8 mouse cellular contexts compared by ENCODE assay signal in the genomic region with DNA sequence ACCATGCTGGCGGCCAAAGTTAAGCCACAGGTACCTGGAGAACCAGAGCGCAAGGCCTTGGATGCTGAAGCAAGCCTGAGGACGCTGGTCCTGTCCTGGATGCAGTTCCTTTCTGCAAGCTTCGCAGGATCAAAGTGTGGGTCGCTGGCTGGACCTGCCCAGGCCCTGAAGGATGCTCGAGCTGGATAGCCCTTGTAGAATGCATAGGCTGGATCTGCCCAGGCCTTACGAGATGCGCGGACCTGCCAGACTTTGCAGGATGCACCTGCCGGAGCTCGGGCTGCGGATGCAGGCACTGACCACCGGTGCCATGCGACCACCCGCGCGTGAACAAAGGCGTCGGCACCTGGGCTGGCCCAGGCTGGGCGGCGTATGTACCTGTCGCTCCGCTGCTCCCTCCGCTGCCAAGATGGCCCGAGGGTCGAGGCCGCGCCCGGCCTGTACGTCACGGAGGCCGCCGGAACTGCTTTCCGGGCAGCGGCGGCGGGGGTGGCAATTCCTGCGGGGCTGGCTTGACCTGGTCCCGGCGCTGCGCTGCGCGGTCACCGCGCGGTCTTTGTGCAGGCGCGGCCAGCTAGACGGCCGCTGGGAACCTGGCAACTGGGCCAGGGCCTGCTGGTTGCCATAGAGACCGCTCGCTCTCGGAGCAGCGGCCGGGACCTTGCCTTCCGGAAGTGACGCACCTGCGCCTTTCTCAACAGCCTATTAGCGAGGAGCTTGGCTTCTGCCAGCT. TPM values are rescaled to one million over a fixed set of nuclear protein-coding genes. Genes with fewer than 3 reads are reported as not detected.
DNase-seq lines count a peak whose midpoint lies in the region; ATAC-seq lines count a peak whose summit lies in the region.

Rtl6 (minus strand) TSS at position 635 of the 733 bp plus-strand sequence.

- H3K36me3 ChIP-seq in forebrain, embryonic 12.5 days (replicated peaks): peaks cover 41% of the 10 kb centered on the region
- peaks cover 8% of the 10 kb centered on the region; the same call in 1 of the 2 replicates for H3K36me3 ChIP-seq in heart, embryonic 16.5 days (ENCODE audit: control insufficient read depth, insufficient read depth)
- H3K36me3 ChIP-seq in liver, embryonic 11.5 days (ENCODE audit: control insufficient read depth, insufficient read depth, low read length): no peaks in the 10 kb centered on the region

- peaks cover 7% of the 10 kb centered on the region; the same call in 1 of the 2 replicates for H3K9me3 ChIP-seq in forebrain, embryonic 12.5 days
- H3K9me3 ChIP-seq in heart, embryonic 16.5 days (replicated peaks; ENCODE audit: control insufficient read depth, low read length): no peaks in the 10 kb centered on the region
- H3K9me3 ChIP-seq in liver, embryonic 11.5 days (ENCODE audit: control insufficient read depth, low read length): peaks cover 5% of the 10 kb centered on the region; the same call in 1 of the 2 replicates

- peak within 1 kb of the TSS; percentile 69 for H3K4me3 ChIP-seq in forebrain, embryonic 12.5 days (replicated peaks)
- H3K4me3 ChIP-seq in heart, embryonic 16.5 days (ENCODE audit: low read length): peak within 1 kb of the TSS; percentile 76
- peak within 1 kb of the TSS; percentile 68 for H3K4me3 ChIP-seq in liver, embryonic 11.5 days (ENCODE audit: low read depth, low read length)

- H3K4me1 ChIP-seq in forebrain, embryonic 12.5 days: peaks cover 39% of the 10 kb centered on the region
- 0 out of 2 replicates have a peak, but pooled peaks cover 2% of the 10 kb centered on the region for H3K4me1 ChIP-seq in heart, embryonic 16.5 days (ENCODE audit: control insufficient read depth, insufficient read depth, low read length)
- no peaks in the 10 kb centered on the region; the same call in 1 of the 2 replicates for H3K4me1 ChIP-seq in liver, embryonic 11.5 days (replicated peaks; ENCODE audit: control insufficient read depth, insufficient read depth, low read length)

- peak within 1 kb of the TSS; percentile 92 for H3K27ac ChIP-seq in forebrain, embryonic 12.5 days
- H3K27ac ChIP-seq in heart, embryonic 16.5 days (ENCODE audit: low read length): peak within 1 kb of the TSS; percentile 24; the same call in 1 of the 2 replicates
- no peak within 1 kb of the TSS for H3K27ac ChIP-seq in liver, embryonic 11.5 days (ENCODE audit: low read depth, low read length)

- WGBS in forebrain, embryonic 12.5 days: 11% methylated on average over 59 of the region's 59 CpGs
- WGBS in heart, embryonic 16.5 days: 9% methylated on average over 59 of the region's 59 CpGs
- 10% methylated on average over 59 of the region's 59 CpGs for WGBS in liver, embryonic 11.5 days

- peak; percentile 94 for DNase-seq in A20 (ENCODE audit: low read depth, low spot score)
- peak; percentile 35 for DNase-seq in c-Kit-positive CD71-negative TER-119-negative erythroid progenitor cells, embryonic 14.5 days (ENCODE audit: low read depth)
- DNase-seq in kidney, postnatal 14 days: peak; percentile 94
- peak; percentile 75 for DNase-seq in liver, embryonic 11.5 days (ENCODE audit: low spot score)
- DNase-seq in naive thymus-derived CD4-positive, alpha-beta T cell, adult 2 months (ENCODE audit: low read depth): peak; percentile 80
- peak; percentile 56 to 77 for DNase-seq in spleen, postnatal 4 days (ENCODE audit: low spot score in 2 of 2)

- ATAC-seq in forebrain, embryonic 12.5 days (ENCODE audit: low FRiP score): peak; percentile 96
- ATAC-seq in heart, embryonic 16.5 days (replicated peaks; ENCODE audit: extremely low read depth, insufficient read depth, low FRiP score): peak; percentile 87
- peak; percentile 73 for ATAC-seq in liver, embryonic 11.5 days (replicated peaks; ENCODE audit: low FRiP score)

- H3K4me2 ChIP-seq in forebrain, embryonic 12.5 days: peak within 1 kb of the TSS; percentile 87
- H3K4me2 ChIP-seq in heart, embryonic 16.5 days (ENCODE audit: low read depth, low read length): peak within 1 kb of the TSS; percentile 72
- peak within 1 kb of the TSS; percentile 76 for H3K4me2 ChIP-seq in liver, embryonic 11.5 days

- H3K9ac ChIP-seq in forebrain, embryonic 12.5 days: peak within 1 kb of the TSS; percentile 82
- peak within 1 kb of the TSS; percentile 84 for H3K9ac ChIP-seq in heart, embryonic 16.5 days (ENCODE audit: low read length)
- H3K9ac ChIP-seq in liver, embryonic 11.5 days (ENCODE audit: low read depth, low read length): peak within 1 kb of the TSS; percentile 60

- peaks cover 20% of the 10 kb centered on the region for H3K27me3 ChIP-seq in forebrain, embryonic 12.5 days
- H3K27me3 ChIP-seq in heart, embryonic 16.5 days (ENCODE audit: control insufficient read depth, insufficient read depth, low read length): no peaks in the 10 kb centered on the region
- H3K27me3 ChIP-seq in liver, embryonic 11.5 days (replicated peaks; ENCODE audit: control insufficient read depth, insufficient read depth, low read length): no peaks in the 10 kb centered on the region

RNA-seq across cellular contexts. Expression of gene Rtl6, which starts in this region (rescaled TPM):
- polyA plus RNA-seq in forebrain, embryonic 12.5 days (2016; fragmentation: Nextera tagmentation; extraction: Ambion mirVana): 48.8 and 56.2 TPM in 2 replicates
- polyA plus RNA-seq in heart, embryonic 16.5 days (2015; fragmentation: Nextera tagmentation; extraction: Ambion mirVana): 9.7 and 9.9 TPM in 2 replicates
- 4.7 and 5.2 TPM in 2 replicates for polyA plus RNA-seq in liver, embryonic 11.5 days (2014; fragmentation: Nextera tagmentation; extraction: Ambion mirVana)

Comparison
In these comparisons a context has a peak if more than half of its experiments do, and no peak if none do; other contexts are left out.
1. DNase-seq: peak in every context shown above with its lines; median percentile 94 in A20; 94 in kidney, postnatal 14 days; 80 in naive thymus-derived CD4-positive, alpha-beta T cell, adult 2 months; 75 in liver, embryonic 11.5 days; 66 in spleen, postnatal 4 days; 35 in c-Kit-positive CD71-negative TER-119-negative erythroid progenitor cells, embryonic 14.5 days.